Mouse (Mus musculus) layer of hippocampus, postnatal 14 days (tissue): ENCODE results near the gene Gm28230. TPM values are rescaled to one million over a fixed set of nuclear protein-coding genes. Genes with fewer than 3 reads are reported as not detected.
A peak's percentile ranks its signal among the peaks of the same experiment; 100 is the strongest.

ENCODE experiments used
- DNase-seq, 2 experiments: peaks; one replicate each; pipeline ENCODE4 v3.0.0; 2021 to 2022; ENCODE audit warnings: low spot score in 2 of 2, mixed read lengths in 1 of 2
- total RNA-seq, 2 experiments: library from RNA; stranded (reverse); gene quantifications; 2 replicates each; pipeline ENCODE4 v1.2.3; 2021

Gene Gm28230
- total RNA-seq, 2 experiments from 2014 or later = not detected

GRCm38 (mm10) chr2:74703720-74704392, 22.7 kb upstream of the Gm28230 start:
- no peak for DNase-seq

GRCm38 (mm10) chr2:74704393-74704998, 22.0 kb upstream of the Gm28230 start, which contains the start of gene Hoxd8:
Gene Hoxd8 (plus strand): TSS chr2:74704615.
- no peak for DNase-seq

GRCm38 (mm10) chr2:74704999-74705466, 21.5 kb upstream of the Gm28230 start:
- DNase-seq = no peak

- no peak for DNase-seq
Observed at GRCm38 (mm10) chr2:74705467-74706089, 20.9 kb upstream of the Gm28230 start.

GRCm38 (mm10) chr2:74706393-74706960, 20.1 kb upstream of the Gm28230 start:
- no peak for DNase-seq

- no peak for DNase-seq
Observed at GRCm38 (mm10) chr2:74707599-74707998, 18.9 kb upstream of the Gm28230 start.

GRCm38 (mm10) chr2:74708676-74709075, 17.9 kb upstream of the Gm28230 start:
- no peak for DNase-seq

- no peak for DNase-seq
Observed at GRCm38 (mm10) chr2:74709465-74710419, 16.8 kb upstream of the Gm28230 start.

GRCm38 (mm10) chr2:74710929-74711543, 15.5 kb upstream of the Gm28230 start:
- no peak for DNase-seq

GRCm38 (mm10) chr2:74711721-74712621, 14.6 kb upstream of the Gm28230 start, which contains the start of the genes Hoxd3 and Hoxd4:
Gene Hoxd3 (plus strand): TSS chr2:74711927.
Gene Hoxd4 (plus strand): TSS chr2:74711929.
- no peak for DNase-seq

GRCm38 (mm10) chr2:74713239-74714150, 13.0 kb upstream of the Gm28230 start:
- no peak for DNase-seq

GRCm38 (mm10) chr2:74714156-74714789, 12.3 kb upstream of the Gm28230 start:
- no peak for DNase-seq

- DNase-seq = no peak
Observed at GRCm38 (mm10) chr2:74714881-74715280, 11.6 kb upstream of the Gm28230 start.

GRCm38 (mm10) chr2:74715504-74716241, 10.9 kb upstream of the Gm28230 start:
- DNase-seq = peak; percentile 67 to 75

GRCm38 (mm10) chr2:74720384-74720783, 6.1 kb upstream of the Gm28230 start:
- DNase-seq = no peak

- no peak for DNase-seq
Observed at GRCm38 (mm10) chr2:74720955-74721491, 5.5 kb upstream of the Gm28230 start.

GRCm38 (mm10) chr2:74721882-74722281, 4.6 kb upstream of the Gm28230 start:
- no peak for DNase-seq
